Mouse (Mus musculus): Measurements from ENCODE around the gene Sipa1l2.

- no peak for TF ChIP-seq CTCF (IDR thresholded peaks at IDR 0.05; ENCODE audit: control insufficient read depth, insufficient read depth, insufficient read length)
- TF ChIP-seq MYOG (IDR thresholded peaks at IDR 0.05; ENCODE audit: control insufficient read depth, extremely low read depth, insufficient read length): no peak
These were observed 35.9 kb downstream of the Sipa1l2 start for GRCm38 (mm10) chr8:125533709-125534108.
